Mouse (Mus musculus) neutrophil, adult 83 days (primary cell): ENCODE data around the gene 1700020D05Rik. TPM values are rescaled to one million over a fixed set of nuclear protein-coding genes. Genes with fewer than 3 reads are reported as not detected.

ENCODE experiments used
- total RNA-seq, 2 experiments: library from RNA; stranded (reverse); gene quantifications; one replicate each; pipeline ENCODE4 v1.2.4; 2023

The 1700020D05Rik gene
- total RNA-seq = 1 to 10 TPM; 1.2 to 1.4 TPM

DNA sequence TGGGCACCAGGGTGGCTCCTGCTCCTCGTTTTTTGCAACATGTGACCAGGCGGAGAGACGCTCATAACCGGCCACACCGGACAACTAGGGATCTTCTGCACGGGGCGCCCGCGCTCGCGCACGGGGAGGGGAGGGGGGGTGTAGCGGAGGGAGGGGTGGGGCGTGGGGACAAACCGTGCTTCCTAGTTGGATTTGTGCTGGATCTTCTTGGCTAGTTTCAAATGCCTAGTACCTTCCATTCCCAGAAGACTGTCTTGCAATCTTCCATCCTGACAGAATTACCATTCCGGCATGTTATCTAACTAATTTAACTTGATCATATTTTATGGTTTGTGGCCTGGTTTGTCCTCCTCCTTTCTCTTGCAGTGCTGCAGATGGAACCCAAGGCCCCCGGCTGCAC, at the start of gene 1700020D05Rik:
TSS of gene 1700020D05Rik (minus strand) at position 101 of the 400 bp plus-strand sequence.

GRCm38 (mm10) chr19:5510031-5511026, 6.7 kb upstream of the 1700020D05Rik start, which contains the start of gene Snx32:
Gene Snx32, minus strand, starts transcription at chr19:5510538.

DNA sequence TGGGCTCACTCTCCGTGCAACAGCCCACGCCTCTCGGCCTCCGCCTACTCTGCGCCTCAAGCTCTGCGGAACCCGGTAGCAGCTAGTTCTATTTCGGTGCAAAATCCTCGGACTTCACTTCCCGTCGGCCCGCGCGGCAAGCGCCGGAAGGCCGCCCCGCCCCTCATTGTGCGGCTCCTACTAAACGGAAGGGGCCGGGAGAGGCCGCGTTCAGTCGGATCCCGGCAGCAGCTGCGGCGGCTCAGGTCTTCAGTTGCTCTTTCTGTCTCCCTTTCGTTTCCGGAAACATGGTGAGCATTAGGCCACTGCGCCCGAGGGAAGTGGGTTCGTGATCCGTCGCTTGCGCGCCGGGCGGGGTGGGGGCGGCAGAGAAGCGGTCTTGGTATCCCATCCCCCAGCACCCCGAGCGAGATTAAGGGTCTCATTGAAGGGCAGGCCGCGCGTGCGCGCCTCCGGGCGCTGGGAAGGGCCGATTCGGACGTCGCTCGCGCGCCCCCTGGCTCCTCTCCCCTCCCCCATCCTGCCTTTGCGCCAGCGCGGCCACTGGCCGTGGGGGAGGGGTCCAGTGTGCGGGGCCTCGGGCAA, 13.2 kb downstream of the 1700020D05Rik start, which contains the start of gene Cfl1:
TSS of gene Cfl1 (plus strand) at position 143 of the 585 bp plus-strand sequence.

DNA sequence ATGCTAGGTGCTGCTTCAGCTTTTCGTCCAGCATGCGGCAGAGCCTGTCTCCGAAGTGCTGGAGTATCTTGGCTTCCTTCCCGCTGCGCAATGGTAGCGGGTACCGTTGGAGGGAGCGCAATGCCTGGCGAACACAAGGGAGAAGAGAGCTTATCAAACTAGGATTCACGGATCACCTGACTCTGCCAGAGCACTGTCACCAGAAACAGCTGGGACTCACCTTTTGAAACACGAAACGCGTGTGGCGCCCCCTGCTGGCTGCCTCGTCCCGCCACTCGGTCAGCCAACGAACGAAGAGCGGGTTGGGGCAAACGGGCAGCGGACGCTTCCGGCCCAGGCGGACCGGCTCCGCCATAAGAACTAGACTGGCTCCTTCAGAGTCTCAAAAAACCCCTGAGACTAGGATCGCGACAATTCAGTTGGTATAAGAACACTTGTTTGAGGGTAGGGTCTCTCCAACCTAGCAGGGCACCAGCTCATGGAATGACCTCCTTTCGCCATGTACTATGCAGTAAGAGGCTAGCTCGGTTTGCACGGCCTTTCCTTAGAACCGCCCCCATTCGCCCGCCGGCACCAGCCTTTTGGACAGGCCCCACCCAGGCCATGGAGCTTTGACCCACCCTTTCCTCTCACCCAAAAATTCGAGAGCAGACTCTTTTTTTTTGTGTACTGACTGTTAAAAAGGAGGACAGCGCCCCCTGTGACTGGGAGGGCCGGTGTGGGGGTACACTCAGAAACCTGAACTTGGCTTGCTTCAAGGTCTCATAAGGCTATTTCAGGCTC, 15.6 kb downstream of the 1700020D05Rik start, which contains the start of gene Mus81:
TSS of gene Mus81 (minus strand) at position 635 of the 783 bp plus-strand sequence.

GRCm38 (mm10) chr19:5473720-5474119, 29.9 kb downstream of the 1700020D05Rik start, which contains the start of gene Efemp2:
Gene Efemp2, plus strand, starts transcription at chr19:5473954.

GRCm38 (mm10) chr19:5468374-5468773, 35.2 kb downstream of the 1700020D05Rik start, which contains the start of gene Ctsw:
Gene Ctsw, minus strand, starts transcription at chr19:5468507.

GRCm38 (mm10) chr19:5460465-5460911, 43.1 kb downstream of the 1700020D05Rik start, which contains the start of gene Fibp:
Gene Fibp, plus strand, starts transcription at chr19:5460615.

DNA sequence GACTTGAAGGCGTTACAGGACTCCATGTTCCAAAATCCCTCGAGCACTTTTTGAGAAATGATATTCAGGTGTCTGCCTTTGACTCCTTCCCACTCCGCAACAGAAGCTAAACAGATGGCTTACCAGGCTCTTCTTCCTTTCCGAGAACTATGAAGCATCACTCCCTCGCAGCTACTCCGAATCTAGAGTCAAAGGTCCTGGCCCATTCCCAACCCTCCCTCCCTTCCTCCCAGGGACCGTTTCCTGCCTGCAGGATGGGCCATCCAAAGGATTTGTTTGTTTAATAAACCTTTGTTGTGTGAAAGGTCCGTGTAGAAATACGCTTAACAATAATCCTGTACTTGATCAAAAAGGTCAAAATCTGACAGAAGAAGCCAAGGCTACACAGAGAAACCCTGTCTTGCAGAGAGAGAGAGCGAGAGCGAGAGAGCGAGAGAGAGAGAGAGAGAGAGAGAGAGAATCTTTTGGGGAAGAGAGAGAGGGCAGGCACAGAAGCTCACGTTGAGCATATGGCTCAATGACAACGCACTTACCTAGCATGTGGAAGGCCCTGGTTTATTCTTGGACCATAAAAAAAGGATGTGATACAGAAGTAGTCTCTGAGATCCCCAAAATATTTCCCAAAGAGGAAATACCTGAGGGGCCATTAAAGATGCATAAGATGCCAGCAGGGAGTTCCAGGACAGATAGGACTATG, 45.7 kb downstream of the 1700020D05Rik start, which contains the start of gene Ccdc85b:
TSS of gene Ccdc85b (minus strand) at position 149 of the 697 bp plus-strand sequence.

Other genes starting within 250 kb of the 1700020D05Rik start
- gene Pacs1, start 230.7 kb downstream of the 1700020D05Rik start, total RNA-seq = 100 to 1,000 TPM in 1 of 2 experiments, 10 to 100 TPM in 1; 91.2 to 101 TPM
- gene Sf3b2, start 208.3 kb downstream of the 1700020D05Rik start, total RNA-seq = 100 to 1,000 TPM; 203 to 204 TPM
- gene Gal3st3, start 205.5 kb downstream of the 1700020D05Rik start, total RNA-seq = not detected
- not detected for gene Catsper1, start 168.0 kb downstream of the 1700020D05Rik start, total RNA-seq
- gene Cst6, start 154.2 kb downstream of the 1700020D05Rik start, total RNA-seq = not detected
- gene Eif1ad, start 137.0 kb downstream of the 1700020D05Rik start, total RNA-seq = 10 to 100 TPM; 20.3 to 20.6 TPM
- 10 to 100 TPM; 77.5 to 94.0 TPM for gene Banf1, start 136.6 kb downstream of the 1700020D05Rik start, total RNA-seq
- gene Sart1, start 115.1 kb downstream of the 1700020D05Rik start, total RNA-seq = 10 to 100 TPM; 89.1 to 96.6 TPM
- gene Tsga10ip, start 101.3 kb downstream of the 1700020D05Rik start, total RNA-seq = not detected
- gene Drap1, start 78.8 kb downstream of the 1700020D05Rik start, total RNA-seq = 100 to 1,000 TPM; 104 to 121 TPM
- 10 to 100 TPM; 36.4 to 36.5 TPM for gene AI837181, start 78.6 kb downstream of the 1700020D05Rik start, total RNA-seq
- gene Fosl1, start 56.2 kb downstream of the 1700020D05Rik start, total RNA-seq = 10 to 100 TPM; 37.1 to 40.2 TPM
- gene Ccdc85b, start 45.9 kb downstream of the 1700020D05Rik start, total RNA-seq = 1 to 10 TPM; 1.6 TPM
- 10 to 100 TPM; 47.8 to 53.1 TPM for gene Fibp, start 43.2 kb downstream of the 1700020D05Rik start, total RNA-seq
- gene Ctsw, start 35.3 kb downstream of the 1700020D05Rik start, total RNA-seq = not detected
- gene Efemp2, start 29.8 kb downstream of the 1700020D05Rik start, total RNA-seq = 1 to 10 TPM in 1 of 2 experiments, under 1 TPM in 1; 0.53 to 1.8 TPM
- gene Mus81, start 15.4 kb downstream of the 1700020D05Rik start, total RNA-seq = 10 to 100 TPM; 17.1 to 18.7 TPM
- gene Cfl1, start 13.3 kb downstream of the 1700020D05Rik start, total RNA-seq = 1,000 to 10,000 TPM; 1,642 to 1,678 TPM
- 1 to 10 TPM; 6.2 to 6.6 TPM for gene Snx32, start 6.8 kb upstream of the 1700020D05Rik start, total RNA-seq
- under 1 TPM in 1 of 2 experiments, not detected in 1; 0.18 TPM for gene Ovol1, start 56.9 kb upstream of the 1700020D05Rik start, total RNA-seq
- gene Ap5b1, start 64.2 kb upstream of the 1700020D05Rik start, total RNA-seq = 10 to 100 TPM; 72.1 to 79.9 TPM
- 100 to 1,000 TPM; 164 to 169 TPM for gene Rnaseh2c, start 98.1 kb upstream of the 1700020D05Rik start, total RNA-seq
- 10 to 100 TPM; 63.2 to 72.7 TPM for gene Kat5, start 106.5 kb upstream of the 1700020D05Rik start, total RNA-seq
- 10 to 100 TPM; 72.2 to 81.3 TPM for gene Rela, start 133.7 kb upstream of the 1700020D05Rik start, total RNA-seq
- gene Sipa1, start 159.9 kb upstream of the 1700020D05Rik start, total RNA-seq = 100 to 1,000 TPM; 201 to 208 TPM
- 10 to 100 TPM; 80.6 to 97.7 TPM for gene Map3k11, start 185.0 kb upstream of the 1700020D05Rik start, total RNA-seq
- gene Pcnx3, start 185.1 kb upstream of the 1700020D05Rik start, total RNA-seq = 10 to 100 TPM; 81.9 to 82.5 TPM
- under 1 TPM in 1 of 2 experiments, not detected in 1; 0.77 TPM for gene Kcnk7, start 200.6 kb upstream of the 1700020D05Rik start, total RNA-seq
- 100 to 1,000 TPM; 146 to 165 TPM for gene Ehbp1l1, start 222.5 kb upstream of the 1700020D05Rik start, total RNA-seq
- 10 to 100 TPM; 54.5 to 58.8 TPM for gene Fam89b, start 225.9 kb upstream of the 1700020D05Rik start, total RNA-seq
- 1 to 10 TPM; 2.3 to 3.3 TPM for gene Ltbp3, start 237.1 kb upstream of the 1700020D05Rik start, total RNA-seq